Mouse (Mus musculus) WW6 (cell line): ENCODE results near the gene Sypl2.
A peak's percentile ranks its signal among the peaks of the same experiment; 100 is the strongest.

Source experiments
- DNase-seq: peaks from one replicate; pipeline ENCODE4 v3.0.0-alpha.2; 2013; ENCODE audit warnings: low read depth, low spot score

Gene Sypl2

GRCm38 (mm10) chr3:108205601-108206000, 20.8 kb downstream of the Sypl2 start:
- DNase-seq = no peak

DNA sequence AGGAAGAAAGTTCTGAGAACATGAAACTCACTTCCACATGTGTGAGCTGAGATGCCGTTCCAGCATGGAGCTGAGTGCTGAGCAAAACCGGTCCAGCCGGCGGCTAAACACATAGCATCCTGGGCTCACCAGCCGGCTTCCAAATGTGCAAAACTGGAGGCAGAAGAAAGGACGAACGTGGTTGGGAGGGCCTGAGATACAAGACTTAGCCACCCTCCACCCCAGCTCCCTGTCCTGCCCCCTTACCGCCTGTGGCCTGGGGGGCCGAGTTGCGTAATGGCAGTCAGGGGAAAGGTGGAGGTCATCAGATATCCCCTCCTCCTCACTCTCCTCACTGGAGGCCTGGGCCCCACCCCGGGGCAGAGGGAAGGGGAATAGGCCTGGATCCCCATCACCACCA, 22.0 kb downstream of the Sypl2 start:
- DNase-seq = no peak

DNA sequence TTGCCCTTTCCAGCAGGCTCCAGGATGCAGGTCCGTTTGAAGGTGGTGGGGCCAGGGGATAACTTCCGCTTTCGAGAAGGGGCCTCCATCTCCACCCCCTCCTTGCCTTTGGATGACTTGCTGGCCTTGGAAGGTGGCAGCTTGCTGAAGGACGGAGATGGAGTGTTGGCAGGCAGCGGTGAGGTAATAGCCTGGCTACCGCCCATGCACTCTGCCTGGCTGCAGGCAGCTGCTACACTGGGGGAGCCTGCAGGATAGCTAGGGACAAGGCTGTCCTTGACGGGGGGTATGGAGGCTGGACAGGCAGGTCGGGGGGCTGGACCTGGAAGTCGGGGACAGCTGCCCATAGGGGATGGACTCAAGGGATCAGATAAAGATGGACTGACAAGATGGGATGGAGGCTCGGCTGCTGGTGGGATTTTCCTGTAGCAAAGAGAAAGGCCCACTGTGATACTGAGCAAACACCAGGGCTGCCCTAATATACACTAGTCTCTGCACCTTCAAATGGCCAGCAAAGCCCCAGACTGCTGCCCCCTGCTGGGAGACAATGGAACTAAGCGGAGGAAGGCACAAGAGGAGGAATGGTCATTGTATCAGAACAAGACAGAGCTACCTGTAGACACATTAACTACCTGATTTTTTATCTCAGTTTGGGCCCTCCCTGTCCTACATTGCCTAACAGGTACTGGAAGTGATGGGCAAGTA, 22.7 kb downstream of the Sypl2 start:
- DNase-seq = no peak

DNA sequence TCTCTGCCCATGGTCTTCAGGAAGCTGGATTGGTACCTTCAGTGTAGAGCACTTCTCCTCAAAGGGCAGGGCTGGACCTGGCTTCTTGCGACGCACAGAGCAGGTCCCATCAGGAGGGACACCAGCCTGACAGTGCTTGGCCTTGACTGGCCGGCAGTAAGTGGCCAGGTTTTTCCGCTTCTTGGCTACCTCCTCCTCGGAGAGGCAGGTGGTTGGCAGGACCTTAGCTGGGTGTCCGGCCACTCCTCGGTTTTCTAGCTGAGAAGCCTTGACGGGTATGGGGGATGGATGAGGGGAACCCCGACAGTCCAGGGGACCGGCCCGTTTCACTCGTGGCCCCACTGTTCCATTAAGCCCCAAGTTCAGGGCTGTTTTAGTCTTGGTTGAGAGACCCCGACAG, 23.2 kb downstream of the Sypl2 start:
- DNase-seq = no peak

GRCm38 (mm10) chr3:108202506-108202905, 23.9 kb downstream of the Sypl2 start:
- no peak for DNase-seq

GRCm38 (mm10) chr3:108200329-108201323, 25.8 kb downstream of the Sypl2 start, which contains the start of gene Cyb561d1:
Gene Cyb561d1, minus strand, starts transcription at chr3:108201212.
- peak; percentile 94 for DNase-seq

GRCm38 (mm10) chr3:108199231-108199630, 27.2 kb downstream of the Sypl2 start:
- DNase-seq = no peak

DNA sequence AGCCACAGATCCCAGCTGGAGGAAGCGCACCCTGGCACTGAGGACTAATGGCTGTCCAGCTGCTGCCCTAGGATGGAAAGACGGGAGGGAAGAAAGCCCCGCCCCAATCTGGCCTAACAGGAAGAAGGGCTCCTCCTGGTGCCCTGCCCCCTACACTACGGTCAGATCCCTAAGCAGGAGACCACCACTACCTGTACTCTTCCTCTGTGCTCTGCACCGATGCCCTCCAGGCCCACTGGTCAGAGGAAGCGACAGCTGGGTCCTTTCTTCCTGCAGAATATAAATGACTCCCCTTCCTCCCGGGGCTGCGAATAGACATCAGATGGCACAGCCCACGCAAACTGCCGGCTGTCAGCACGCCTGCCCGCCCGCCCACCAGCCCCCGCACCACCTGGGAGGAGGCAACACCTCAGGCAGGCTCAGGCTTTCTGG, 29.4 kb downstream of the Sypl2 start:
- DNase-seq = no peak

GRCm38 (mm10) chr3:108195941-108196590, 30.4 kb downstream of the Sypl2 start:
- DNase-seq = no peak

DNA sequence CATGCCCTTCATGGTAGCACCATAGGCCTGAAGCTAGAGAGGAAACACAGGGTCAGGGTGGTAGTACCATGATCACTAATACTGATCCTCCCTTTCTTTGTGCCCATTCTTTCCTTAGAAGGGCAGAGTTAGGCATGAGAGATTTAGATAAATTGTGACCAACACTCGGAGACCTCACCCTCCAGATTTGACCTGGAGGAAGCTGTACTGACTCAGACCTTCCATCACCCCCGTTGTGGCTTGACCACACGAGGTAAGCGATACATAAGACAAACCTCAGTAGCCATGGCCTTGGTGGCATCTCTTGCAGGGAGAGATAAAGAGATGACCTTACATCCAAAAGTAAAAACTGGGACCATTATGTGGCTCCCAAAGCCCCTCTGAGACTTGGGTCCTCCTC, 31.2 kb downstream of the Sypl2 start:
- DNase-seq = no peak

GRCm38 (mm10) chr3:108193686-108194085, 32.8 kb downstream of the Sypl2 start:
- DNase-seq = no peak

DNA sequence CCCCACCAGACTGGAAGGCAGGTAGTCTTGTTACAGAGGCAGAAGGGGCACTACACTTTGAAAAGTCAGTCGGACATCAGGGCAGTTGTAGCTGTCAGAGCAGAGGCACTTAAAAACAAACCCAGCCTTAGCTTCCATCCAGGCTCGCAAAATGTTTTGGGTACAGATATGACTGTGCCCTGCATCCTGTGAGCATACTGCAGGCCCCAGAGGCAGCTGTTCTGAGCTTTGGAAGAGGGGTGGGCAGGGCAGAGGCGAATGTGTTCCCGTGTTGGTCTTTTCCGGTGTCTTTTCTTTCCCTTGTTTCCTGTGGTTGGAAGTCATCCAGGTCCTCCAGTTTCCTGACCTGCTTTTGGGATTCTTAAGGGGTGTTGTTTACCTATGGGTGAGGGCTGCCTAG, 36.6 kb downstream of the Sypl2 start:
- DNase-seq = no peak

GRCm38 (mm10) chr3:108188716-108189490, 37.5 kb downstream of the Sypl2 start:
- no peak for DNase-seq

GRCm38 (mm10) chr3:108187111-108187795, 39.2 kb downstream of the Sypl2 start:
- no peak for DNase-seq

- no peak for DNase-seq
These were observed 40.1 kb downstream of the Sypl2 start, which contains the start of gene Amigo1 for GRCm38 (mm10) chr3:108186098-108187047. Gene Amigo1, plus strand, starts transcription at chr3:108186335.

- DNase-seq = no peak
These were observed 40.9 kb downstream of the Sypl2 start for GRCm38 (mm10) chr3:108185460-108186097.

GRCm38 (mm10) chr3:108184742-108185141, 41.7 kb downstream of the Sypl2 start:
- no peak for DNase-seq

GRCm38 (mm10) chr3:108180514-108180913, 45.9 kb downstream of the Sypl2 start:
- DNase-seq = no peak
